ENCODE assay signal across 8 mouse cellular contexts in genomic region chrX:169973806-169974205, GRCm38 (mm10). TPM values are rescaled to one million over a fixed set of nuclear protein-coding genes. Genes with fewer than 3 reads are reported as not detected.
DNase-seq lines count a peak whose midpoint lies in the region; ATAC-seq lines count a peak whose summit lies in the region.
"Not testable (repeated sequence)": the region's sequence is repeated elsewhere in the genome, so short reads cannot be mapped to it uniquely, and the experiment has no call there.

No protein-coding gene starts in this region.

- intact Hi-C loops in left cerebral cortex, postnatal 14 days (cut with DNase I), result not testable (repeated sequence)

- ATAC-seq in monocyte, adult 5-6 weeks (replicated peaks; ENCODE audit: insufficient number of reproducible peaks, low FRiP score, low TSS enrichment, poor library complexity, severe bottlenecking), result 0 out of 2 replicates have a peak, but pooled peaks have one; percentile 2

- DNase-seq in A20 (ENCODE audit: low read depth, low spot score) (peak; percentile 50), ZHBTc4 (ENCODE audit: low read depth, low spot score) (peak; percentile 12)
- DNase-seq in cerebellum, adult 11-12 months, result peak; percentile 6
- peak; percentile 13 to 23 for DNase-seq in gastrocnemius, postnatal 4 days (ENCODE audit: low spot score in 2 of 2)
- peak; percentile 61 for DNase-seq in induced T-regulatory cell, adult 2 months (ENCODE audit: low read depth)
- peak; percentile 9 to 13 for DNase-seq in left cerebral cortex, postnatal 14 days (ENCODE audit: low spot score in 2 of 2)
- peak; percentile 22 to 55 for DNase-seq in spleen, postnatal 4 days (ENCODE audit: low spot score in 2 of 2)

RNA-seq across cellular contexts. Expression of gene Gm21887, which starts 35.7 kb away (rescaled TPM):
- 100 to 1,000 TPM in 1 of 2 experiments, 10 to 100 TPM in 1; 93.0 to 116 TPM for total RNA-seq in gastrocnemius, postnatal 4 days (2021)
- total RNA-seq in left cerebral cortex, postnatal 14 days (2021), result 100 to 1,000 TPM; 193 to 282 TPM
- total RNA-seq in monocyte, adult 5-6 weeks (2017), result 32.2 to 120 TPM (median 52.2 TPM) in 3 replicates

Comparison
In these comparisons a context has a peak if more than half of its experiments do, and no peak if none do; other contexts are left out.
1. Peak in every context shown above with its lines: DNase-seq and ATAC-seq.
2. DNase-seq: peak in every context shown above with its lines; median percentile 61 in induced T-regulatory cell, adult 2 months; 50 in A20; 38 in spleen, postnatal 4 days; 18 in gastrocnemius, postnatal 4 days; 12 in ZHBTc4; 11 in left cerebral cortex, postnatal 14 days; 6 in cerebellum, adult 11-12 months.